Mouse (Mus musculus) mature B cell (primary cell): Measurements from ENCODE around the gene Htra2.

ENCODE experiments used
- in situ Hi-C: fragments of 300-500 bp; cut with MboI; formaldehyde crosslinking; loops from 2 replicates; pipeline ENCODE4 v1.14.3; 2019

Gene Htra2

DNA sequence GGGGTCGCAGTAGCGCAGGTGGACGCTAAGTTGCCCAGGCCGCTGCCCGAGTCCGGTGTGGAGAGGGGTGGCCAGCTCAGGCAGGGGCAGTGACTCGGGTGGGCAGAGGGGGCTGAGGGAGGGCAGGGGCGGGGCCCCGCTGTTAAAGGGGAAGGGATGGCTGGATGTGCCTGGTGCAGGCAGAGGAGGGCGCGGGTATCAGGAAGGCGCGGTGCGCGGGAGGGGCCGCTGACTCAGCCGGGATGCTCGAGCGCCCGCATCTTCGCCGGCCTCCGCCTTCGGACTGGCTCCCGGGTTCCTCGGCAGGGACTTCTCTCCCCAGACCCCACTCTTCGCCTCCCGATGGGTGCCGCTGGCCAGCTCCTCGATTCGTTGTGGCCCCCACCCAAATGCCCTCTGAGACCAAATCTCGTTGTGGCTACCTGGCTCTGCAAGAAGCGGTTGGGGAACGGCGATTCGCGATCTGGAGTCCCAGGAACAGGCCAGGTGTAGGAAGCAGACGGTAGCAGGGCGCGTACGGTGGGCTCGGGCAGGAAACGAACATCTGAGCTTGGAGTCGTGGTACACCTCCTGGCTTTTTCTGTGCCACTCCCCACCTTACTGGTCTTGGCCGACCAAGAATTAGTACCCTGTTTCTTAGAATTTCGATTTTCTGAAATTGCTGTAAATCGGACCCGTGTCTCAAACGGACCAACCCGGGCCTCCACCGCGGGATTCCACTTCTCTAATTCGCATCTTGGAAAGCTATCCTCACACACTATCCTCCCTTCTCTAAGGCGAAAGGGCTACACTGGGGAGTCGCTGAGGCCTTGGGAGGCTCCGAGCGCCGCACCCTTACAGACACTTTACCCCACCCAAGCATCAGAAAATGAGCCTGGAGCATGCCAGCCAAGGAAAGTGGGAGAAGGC, 15.5 kb upstream of the Htra2 start:
- in situ Hi-C loops = loop anchor here (10.0 kb wide), 1 partner anchor 66 kb away; no protein-coding TSS in a partner anchor

DNA sequence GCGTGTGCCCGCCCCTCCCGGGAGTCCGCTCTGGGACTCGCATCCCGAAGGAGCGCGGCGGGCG, 15.0 kb upstream of the Htra2 start, which contains the start of gene Tlx2:
Tlx2 (minus strand) TSS at position 47 of the 64 bp plus-strand sequence.
- in situ Hi-C loops = loop anchor here (10.0 kb wide), 1 partner anchor 65 kb away; no protein-coding TSS in a partner anchor

- in situ Hi-C loops = loop anchor here (10.0 kb wide), 1 partner anchor 65 kb away; no protein-coding TSS in a partner anchor
These were observed 14.6 kb upstream of the Htra2 start for GRCm38 (mm10) chr6:83069488-83070246.

GRCm38 (mm10) chr6:83068706-83069487, 13.8 kb upstream of the Htra2 start:
- in situ Hi-C loops = no loop called here

DNA sequence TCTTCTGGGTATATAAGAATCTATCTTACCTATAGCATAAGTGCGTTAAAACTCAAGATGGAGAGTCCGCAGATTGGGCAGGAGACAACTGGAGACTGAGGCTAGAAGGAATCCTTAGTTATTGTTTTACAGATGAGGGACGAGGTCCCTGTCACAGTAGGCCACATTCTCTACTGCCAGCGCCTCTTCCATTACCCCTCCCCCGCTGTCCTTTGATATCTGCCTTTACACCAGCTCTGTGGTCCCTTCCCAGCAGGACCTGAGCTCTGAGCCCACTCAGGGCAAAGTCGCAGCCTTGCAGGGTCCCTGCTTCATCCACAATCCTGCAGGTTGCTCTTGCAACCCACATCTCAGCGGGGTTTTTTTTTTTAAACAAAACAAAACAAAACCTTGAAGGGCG, 13.1 kb upstream of the Htra2 start:
- in situ Hi-C loops = no loop called here

- in situ Hi-C loops = no loop called here
These were observed 11.4 kb upstream of the Htra2 start for GRCm38 (mm10) chr6:83066441-83066840.

DNA sequence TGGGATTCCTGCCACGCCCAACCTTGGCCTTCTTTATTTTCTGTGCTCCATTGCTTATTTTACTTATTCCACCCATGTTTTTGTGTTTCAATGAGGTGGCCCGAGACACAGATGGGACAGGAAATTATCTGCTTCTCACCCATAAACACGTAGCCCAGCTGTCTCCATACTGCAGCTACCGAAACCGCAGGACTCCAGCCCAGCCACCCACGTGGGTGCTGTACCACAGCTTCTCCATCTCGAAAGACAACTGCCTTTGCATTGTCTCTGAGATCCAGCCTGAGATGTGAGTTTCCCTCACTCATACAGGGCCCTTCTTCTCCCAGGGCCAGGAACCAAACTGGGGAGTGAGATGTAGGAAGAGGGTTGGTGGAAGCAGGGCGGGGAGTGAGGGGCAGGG, 10.9 kb upstream of the Htra2 start:
- in situ Hi-C loops = no loop called here

DNA sequence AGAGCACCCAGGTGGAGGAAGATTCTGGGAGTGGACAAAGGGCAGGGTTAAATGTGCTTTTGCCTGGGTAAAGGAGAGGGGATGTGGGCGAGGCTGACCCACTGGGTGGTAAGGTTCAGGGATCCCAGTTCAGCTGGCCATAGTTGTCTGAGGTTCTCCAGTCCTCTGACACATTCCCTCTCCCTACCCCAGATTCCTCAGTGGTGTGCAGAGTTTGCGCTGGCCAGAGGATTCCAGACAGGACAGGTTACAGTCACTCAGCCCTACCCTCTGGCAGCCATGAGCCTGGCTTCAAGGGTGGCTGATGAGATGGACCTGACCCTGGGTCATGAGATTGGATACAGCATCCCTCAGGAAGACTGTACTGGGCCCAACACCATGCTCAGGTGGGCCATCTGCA, 3.7 kb upstream of the Htra2 start:
- in situ Hi-C loops = no loop called here

DNA sequence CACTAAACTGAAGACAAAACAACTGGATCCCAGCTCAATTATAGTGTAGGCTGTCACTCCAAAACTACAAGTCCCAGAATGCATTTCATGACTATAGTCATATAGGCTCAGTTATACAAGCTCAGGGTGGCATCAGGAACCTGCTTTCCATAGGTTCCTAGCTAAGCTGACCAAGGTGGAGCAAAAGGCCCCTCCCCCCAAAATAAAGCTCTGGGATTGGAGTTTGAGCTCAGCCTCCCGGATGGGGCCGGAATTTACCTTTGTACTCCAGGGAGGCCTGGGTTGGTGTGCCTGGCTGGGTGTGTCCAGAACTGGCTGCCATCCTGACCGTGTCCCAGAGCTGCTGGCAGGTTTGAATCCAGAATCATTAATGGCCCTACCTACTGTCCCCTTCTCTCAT, 2.7 kb upstream of the Htra2 start, which contains the start of gene Dqx1:
Dqx1 (plus strand) TSS at position 55 of the 400 bp plus-strand sequence.
- in situ Hi-C loops = no loop called here

DNA sequence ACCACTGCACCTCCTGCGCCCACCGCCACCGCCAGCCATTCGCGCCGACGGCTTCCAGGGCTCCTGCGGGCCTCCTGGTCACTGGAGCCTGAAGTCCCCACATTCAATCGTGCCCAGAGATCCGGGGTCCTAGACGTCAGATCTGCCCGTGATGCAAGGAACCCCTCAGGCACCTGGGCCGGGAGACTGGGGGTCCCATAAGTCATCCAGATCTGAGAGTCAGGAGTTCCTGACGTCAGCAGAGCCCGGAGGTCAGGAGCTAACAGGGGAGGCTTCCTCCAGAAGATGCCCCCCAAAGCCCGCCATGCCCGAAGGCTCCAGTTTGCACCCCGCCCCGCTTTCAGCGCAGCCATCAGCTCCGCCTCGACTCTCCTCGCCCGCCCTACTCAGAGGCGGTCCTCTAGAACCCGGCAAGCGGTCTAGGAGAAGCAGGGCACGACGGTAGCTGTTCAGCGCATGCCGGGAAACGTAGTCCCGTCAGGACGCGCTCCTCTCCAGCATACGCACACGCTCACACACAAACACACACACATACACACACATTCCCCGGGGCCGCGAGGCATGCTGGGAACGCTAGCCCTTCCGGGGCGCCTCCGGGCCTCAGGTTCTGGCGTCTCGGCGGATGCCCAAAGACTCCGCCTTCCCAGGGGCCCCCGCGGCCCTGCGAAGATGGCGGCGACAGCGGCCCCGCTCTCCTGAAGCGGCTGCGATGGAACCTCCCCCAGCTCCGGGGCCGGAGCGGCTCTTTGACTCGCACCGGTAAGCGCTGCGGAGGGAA, 810 bp downstream of the Htra2 start, which contains the start of gene Aup1:
Aup1 (plus strand) TSS at position 448 of the 778 bp plus-strand sequence.
- in situ Hi-C loops = no loop called here

GRCm38 (mm10) chr6:83053136-83053960, 1.7 kb downstream of the Htra2 start:
- in situ Hi-C loops = no loop called here

DNA sequence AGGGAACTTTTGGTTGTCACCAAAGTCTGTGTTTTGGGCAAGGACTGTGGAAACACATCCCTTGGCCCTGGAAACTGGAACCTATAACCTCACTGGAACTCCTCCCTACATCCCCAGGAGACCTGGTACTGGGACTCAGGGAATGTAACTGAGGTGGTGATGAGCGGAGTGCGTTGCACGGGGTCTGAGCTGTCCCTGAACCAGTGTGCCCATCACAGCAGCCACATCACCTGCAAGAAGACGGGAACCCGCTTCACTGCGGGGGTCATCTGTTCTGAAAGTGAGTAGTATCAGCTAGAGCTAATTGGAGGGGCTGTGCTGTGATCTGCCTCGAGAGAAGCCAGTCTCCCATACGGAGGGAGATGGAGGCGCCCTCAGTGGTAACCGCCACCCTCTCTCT, 5.7 kb downstream of the Htra2 start:
- in situ Hi-C loops = no loop called here

DNA sequence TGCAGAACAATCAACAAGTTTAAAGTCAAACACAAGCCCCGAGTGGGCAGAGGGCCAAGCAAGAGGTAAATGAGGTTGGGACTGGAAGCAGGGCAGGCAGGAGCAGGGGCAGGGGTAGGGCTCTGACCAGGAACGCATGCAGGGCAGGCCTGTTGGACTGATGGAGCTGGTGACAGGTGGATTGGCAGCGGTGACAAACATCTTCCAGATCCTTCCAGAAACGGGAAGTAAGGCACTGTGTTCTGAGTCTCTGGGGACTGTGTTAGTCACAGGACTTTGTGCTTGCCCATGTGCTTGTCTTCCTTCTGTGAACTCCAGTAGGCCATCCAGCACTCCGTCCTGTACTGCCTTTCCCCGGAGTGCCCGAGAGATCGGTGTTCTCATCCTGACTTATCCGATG, 10.3 kb downstream of the Htra2 start:
- in situ Hi-C loops = no loop called here

GRCm38 (mm10) chr6:83043993-83044392, 11.1 kb downstream of the Htra2 start:
- in situ Hi-C loops = no loop called here

DNA sequence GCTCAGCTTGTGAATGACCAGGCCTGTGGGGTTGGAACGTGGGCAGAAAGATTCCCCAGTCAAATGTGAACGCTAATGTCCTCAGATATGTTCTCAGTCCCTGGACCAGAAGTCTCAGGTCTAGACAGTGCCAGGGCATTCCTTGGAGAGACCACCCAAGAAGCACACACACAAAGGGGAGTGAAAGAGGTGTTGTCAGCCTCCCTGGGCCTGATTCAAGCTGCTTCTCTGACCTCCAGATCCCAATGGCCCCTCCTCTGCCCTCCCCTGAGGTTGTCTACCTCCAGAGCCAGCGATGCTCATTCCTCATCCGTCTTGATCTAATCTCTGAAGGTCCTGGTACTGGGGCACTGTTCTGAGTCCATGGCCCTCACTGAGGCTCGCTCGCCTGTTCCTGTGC, 11.5 kb downstream of the Htra2 start:
- in situ Hi-C loops = no loop called here

- in situ Hi-C loops = no loop called here
These were observed 14.5 kb downstream of the Htra2 start for GRCm38 (mm10) chr6:83040601-83041000.

DNA sequence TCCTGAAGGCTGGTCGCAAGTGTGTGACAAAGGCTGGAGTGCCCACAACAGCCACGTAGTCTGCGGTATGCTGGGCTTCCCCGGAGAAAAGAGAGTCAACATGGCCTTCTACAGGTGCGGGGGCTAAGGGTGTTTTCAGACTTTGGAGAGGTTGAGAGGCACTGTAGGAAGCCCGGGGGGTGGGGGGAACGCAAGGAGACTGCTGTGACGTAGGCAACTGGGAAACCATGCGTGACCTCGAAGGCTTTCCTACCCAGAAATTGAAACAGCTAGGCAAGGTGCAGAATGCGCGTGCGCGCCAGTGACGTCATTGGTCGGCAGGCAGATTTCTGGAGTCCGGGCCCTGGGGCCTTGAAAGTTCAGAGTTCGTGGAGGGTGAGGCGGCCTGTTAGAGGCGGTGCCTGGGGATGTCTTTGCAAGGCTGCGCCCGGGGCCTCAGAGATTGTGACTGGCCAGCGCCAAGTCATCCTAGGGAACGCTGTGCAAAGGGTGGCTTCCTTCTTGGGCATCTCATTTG, 16.5 kb downstream of the Htra2 start:
- in situ Hi-C loops = no loop called here

DNA sequence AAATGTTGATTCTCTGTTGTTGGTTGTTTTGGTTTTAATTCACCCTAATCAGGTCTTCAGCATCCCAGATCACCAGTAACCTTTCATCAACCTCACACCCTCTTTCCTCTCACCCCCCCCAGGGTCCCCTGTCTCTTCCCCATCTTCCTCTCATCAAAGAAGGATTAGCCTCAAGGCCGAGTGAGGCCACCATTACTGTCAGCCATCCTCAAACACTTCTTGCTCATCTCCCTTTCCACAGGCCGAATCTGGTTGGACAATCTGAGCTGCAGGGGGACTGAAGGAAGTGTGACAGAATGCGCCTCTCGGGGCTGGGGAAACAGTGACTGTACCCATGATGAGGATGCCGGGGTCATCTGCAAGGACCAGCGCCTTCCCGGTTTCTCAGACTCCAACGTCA, 17.9 kb downstream of the Htra2 start:
- in situ Hi-C loops = no loop called here

GRCm38 (mm10) chr6:83034463-83035055, 20.5 kb downstream of the Htra2 start:
- in situ Hi-C loops = no loop called here
